Mouse (Mus musculus): ENCODE data around the gene Recql. TPM values are rescaled to one million over a fixed set of nuclear protein-coding genes. Genes with fewer than 3 reads are reported as not detected.

Recql gene
- 25.8 and 26.5 TPM in 2 replicates for polyA plus RNA-seq (2015; fragmentation: Nextera tagmentation; extraction: Ambion mirVana)

- Histone ChIP-seq H3K9ac (peak within 1 kb of the TSS; percentile 92), H3K27ac (peak within 1 kb of the TSS; percentile 74), H3K4me2 (peak within 1 kb of the TSS; percentile 67), H3K4me3 (peak within 1 kb of the TSS; percentile 96), H3K4me1 (peaks cover 27% of the 10 kb centered on the region), H3K9me3 (no peaks in the 10 kb centered on the region), H3K36me3 (no peaks in the 10 kb centered on the region), H3K27me3 (no peaks in the 10 kb centered on the region)
- under 1% methylated on average over 83 of the region's 87 CpGs for WGBS
- ATAC-seq (ENCODE audit: insufficient number of reproducible peaks, low FRiP score, low TSS enrichment, low read depth) = peak; percentile 99
These were observed at the start of gene Recql, which contains the start of gene Golt1b for GRCm38 (mm10) chr6:142387011-142387754. Recql (minus strand) TSS chr6:142387087. Golt1b (plus strand) TSS chr6:142387221.

DNA sequence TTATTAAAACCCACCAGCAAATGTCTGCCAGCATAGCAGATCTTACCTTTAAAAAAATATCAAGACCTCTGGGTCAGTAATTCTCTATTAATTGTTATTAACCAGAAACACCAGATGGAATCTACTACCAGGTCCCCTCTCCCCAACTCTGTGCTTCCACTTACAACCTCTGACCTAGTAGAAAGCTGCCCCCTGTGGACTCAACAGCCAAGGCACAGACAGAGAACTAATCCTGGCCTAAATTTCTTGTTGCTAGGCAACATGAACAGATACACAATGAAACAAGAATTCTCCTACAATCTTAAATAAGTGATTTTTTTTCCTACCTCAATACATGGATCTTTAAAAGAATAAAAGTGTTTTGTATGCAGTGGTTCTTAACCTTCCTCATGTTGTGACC lies 42.2 kb upstream of the Recql start:
- no peak for ATAC-seq (ENCODE audit: insufficient number of reproducible peaks, low FRiP score, low TSS enrichment, low read depth)
- no peak overlapping the region for H3K9ac ChIP-seq
- H3K4me1 ChIP-seq = no peaks in the 10 kb centered on the region
- no peak overlapping the region for H3K27ac ChIP-seq
- H3K4me2 ChIP-seq = no peak overlapping the region
- no peaks in the 10 kb centered on the region for H3K36me3 ChIP-seq
- H3K27me3 ChIP-seq = no peaks in the 10 kb centered on the region
- no peaks in the 10 kb centered on the region for H3K9me3 ChIP-seq
- no peak overlapping the region for H3K4me3 ChIP-seq

DNA sequence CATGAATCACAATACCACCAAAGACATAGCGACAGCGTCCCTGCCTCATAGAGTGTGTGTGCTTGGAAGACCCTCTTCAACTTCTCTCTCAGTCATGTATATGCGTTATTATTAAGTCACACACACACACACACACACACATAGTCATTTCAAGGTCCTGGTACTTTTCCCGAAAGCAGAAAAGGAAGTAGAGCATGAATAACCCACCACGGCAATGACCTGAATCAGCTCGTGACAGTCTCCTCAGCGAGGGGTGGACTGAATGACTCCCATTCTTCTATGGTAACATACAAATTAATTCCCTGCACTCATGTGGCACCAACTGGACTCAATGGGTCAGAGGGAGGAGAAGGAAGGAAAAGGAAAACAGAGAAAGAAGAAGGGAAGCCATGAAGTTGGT lies 38.1 kb upstream of the Recql start:
- no peak overlapping the region for H3K27ac ChIP-seq
- WGBS = 71% methylated on average over 7 of the region's 7 CpGs
- H3K4me3 ChIP-seq = no peak overlapping the region
- ATAC-seq (ENCODE audit: insufficient number of reproducible peaks, low FRiP score, low TSS enrichment, low read depth) = no peak
- H3K36me3 ChIP-seq = no peaks in the 10 kb centered on the region
- no peak overlapping the region for H3K4me2 ChIP-seq
- H3K9me3 ChIP-seq = no peaks in the 10 kb centered on the region
- H3K9ac ChIP-seq = no peak overlapping the region
- H3K27me3 ChIP-seq = no peaks in the 10 kb centered on the region
- no peaks in the 10 kb centered on the region for H3K4me1 ChIP-seq

- no peak for ATAC-seq (ENCODE audit: insufficient number of reproducible peaks, low FRiP score, low TSS enrichment, low read depth)
- Histone ChIP-seq H3K27ac (no peak overlapping the region), H3K4me3 (peak overlapping the region; percentile 11), H3K9me3 (no peaks in the 10 kb centered on the region), H3K27me3 (peaks cover 24% of the 10 kb centered on the region), H3K9ac (no peak overlapping the region), H3K4me1 (peaks cover 5% of the 10 kb centered on the region), H3K36me3 (peaks cover 3% of the 10 kb centered on the region; the same call in 1 of the 2 replicates), H3K4me2 (peak overlapping the region; percentile 24; the same call in 1 of the 2 replicates)
- WGBS = under 1% methylated on average over 24 of the region's 24 CpGs
These were observed 27.7 kb upstream of the Recql start for GRCm38 (mm10) chr6:142414597-142414996.

GRCm38 (mm10) chr6:142413845-142414244 lies 27.0 kb upstream of the Recql start:
- Histone ChIP-seq H3K36me3 (peaks cover 3% of the 10 kb centered on the region; the same call in 1 of the 2 replicates), H3K4me2 (no peak overlapping the region), H3K27ac (no peak overlapping the region), H3K4me1 (peaks cover 5% of the 10 kb centered on the region), H3K27me3 (peaks cover 24% of the 10 kb centered on the region), H3K9me3 (no peaks in the 10 kb centered on the region), H3K9ac (no peak overlapping the region), H3K4me3 (no peak overlapping the region)
- no peak for ATAC-seq (ENCODE audit: insufficient number of reproducible peaks, low FRiP score, low TSS enrichment, low read depth)
- 13% methylated on average over 12 of the region's 12 CpGs for WGBS

GRCm38 (mm10) chr6:142412906-142413491 lies 26.1 kb upstream of the Recql start, which contains the start of gene Spx:
Spx (plus strand) TSS chr6:142413441.
- Histone ChIP-seq H3K27ac (no peak within 1 kb of the TSS), H3K4me3 (no peak within 1 kb of the TSS), H3K27me3 (peaks cover 24% of the 10 kb centered on the region), H3K9ac (no peak within 1 kb of the TSS), H3K36me3 (no peaks in the 10 kb centered on the region; the same call in 1 of the 2 replicates), H3K9me3 (no peaks in the 10 kb centered on the region), H3K4me1 (peaks cover 5% of the 10 kb centered on the region), H3K4me2 (no peak within 1 kb of the TSS)
- WGBS = 66% methylated on average over 11 of the region's 11 CpGs
- no peak for ATAC-seq (ENCODE audit: insufficient number of reproducible peaks, low FRiP score, low TSS enrichment, low read depth)

GRCm38 (mm10) chr6:142411140-142411539 lies 24.3 kb upstream of the Recql start:
- no peak for ATAC-seq (ENCODE audit: insufficient number of reproducible peaks, low FRiP score, low TSS enrichment, low read depth)
- Histone ChIP-seq H3K4me3 (no peak overlapping the region), H3K9ac (no peak overlapping the region)

DNA sequence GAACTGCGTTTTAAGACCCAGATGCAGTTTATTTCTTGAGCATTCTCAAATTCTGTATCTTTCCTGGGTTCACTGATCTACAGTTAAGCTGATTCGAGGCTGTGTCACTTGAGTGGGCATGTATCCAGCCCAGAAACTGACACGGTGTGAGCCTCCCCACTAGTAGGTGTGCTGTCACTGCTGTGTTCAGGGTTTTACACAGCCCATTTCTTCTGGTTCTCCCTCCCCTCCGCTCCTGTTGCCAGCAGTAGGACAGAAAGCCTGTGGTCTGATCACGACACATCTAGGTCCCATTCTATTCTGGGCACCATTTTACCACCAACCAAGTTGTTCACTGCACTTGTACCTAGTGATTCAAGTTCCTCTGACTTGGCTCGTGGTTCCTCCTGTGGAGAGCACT lies 8.9 kb upstream of the Recql start:
- no peak for ATAC-seq (ENCODE audit: insufficient number of reproducible peaks, low FRiP score, low TSS enrichment, low read depth)
- 92% methylated on average over 6 of the region's 6 CpGs for WGBS
- Histone ChIP-seq H3K9me3 (no peaks in the 10 kb centered on the region), H3K4me1 (peaks cover 5% of the 10 kb centered on the region), H3K9ac (no peak overlapping the region), H3K27ac (no peak overlapping the region), H3K27me3 (no peaks in the 10 kb centered on the region), H3K36me3 (peaks cover 47% of the 10 kb centered on the region), H3K4me3 (no peak overlapping the region), H3K4me2 (no peak overlapping the region)

More at GRCm38 (mm10) chr6:142411140-142411539, 24.3 kb upstream of the Recql start:
- H3K27me3 ChIP-seq = peaks cover 24% of the 10 kb centered on the region
- H3K36me3 ChIP-seq = no peaks in the 10 kb centered on the region; the same call in 1 of the 2 replicates
- no peak overlapping the region for H3K27ac ChIP-seq
- 38% methylated on average over 1 of the region's 1 CpGs for WGBS
- peaks cover 5% of the 10 kb centered on the region for H3K4me1 ChIP-seq
- no peak overlapping the region for H3K4me2 ChIP-seq
- no peaks in the 10 kb centered on the region for H3K9me3 ChIP-seq

DNA sequence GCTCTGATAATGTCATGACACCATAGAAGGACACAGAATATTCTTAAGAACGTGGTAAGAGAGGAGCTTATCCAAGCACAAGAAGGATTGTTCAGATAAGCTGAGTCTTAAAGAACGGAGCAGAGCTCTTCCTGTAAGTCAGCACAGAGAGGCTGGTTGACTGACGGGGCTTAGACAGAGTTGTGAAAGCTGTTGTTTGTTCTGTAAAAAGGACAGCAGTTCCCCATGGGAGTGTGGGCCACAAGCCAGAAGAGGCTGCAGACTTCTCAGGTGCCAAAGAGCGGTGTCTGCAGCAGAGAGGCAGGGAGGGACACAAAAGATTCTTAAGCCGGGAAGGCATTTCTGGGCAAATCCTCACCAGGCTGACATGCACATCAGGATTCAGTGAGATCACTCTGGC lies 7.8 kb upstream of the Recql start:
- 91% methylated on average over 5 of the region's 5 CpGs for whole genome bisulfite sequencing
- no peak for ATAC-seq (ENCODE audit: insufficient number of reproducible peaks, low FRiP score, low TSS enrichment, low read depth)

GRCm38 (mm10) chr6:142392312-142392711 lies 5.4 kb upstream of the Recql start:
- ATAC-seq (ENCODE audit: insufficient number of reproducible peaks, low FRiP score, low TSS enrichment, low read depth) = no peak
- Histone ChIP-seq H3K36me3 (peaks cover 39% of the 10 kb centered on the region), H3K27ac (no peak overlapping the region), H3K9ac (no peak overlapping the region), H3K4me3 (no peak overlapping the region), H3K4me1 (peaks cover 21% of the 10 kb centered on the region), H3K27me3 (no peaks in the 10 kb centered on the region), H3K9me3 (no peaks in the 10 kb centered on the region), H3K4me2 (no peak overlapping the region)
- WGBS = 69% methylated on average over 5 of the region's 5 CpGs

More for the DNA sequence above, 7.8 kb upstream of the Recql start:
- H3K27me3 ChIP-seq = no peaks in the 10 kb centered on the region
- H3K9me3 ChIP-seq = no peaks in the 10 kb centered on the region
- peaks cover 5% of the 10 kb centered on the region for H3K4me1 ChIP-seq
- H3K4me3 ChIP-seq = no peak overlapping the region
- no peak overlapping the region for H3K4me2 ChIP-seq
- H3K9ac ChIP-seq = no peak overlapping the region
- H3K36me3 ChIP-seq = peaks cover 39% of the 10 kb centered on the region
- no peak overlapping the region for H3K27ac ChIP-seq

- 84% methylated on average over 2 of the region's 2 CpGs for WGBS
- H3K4me1 ChIP-seq = peaks cover 27% of the 10 kb centered on the region
- no peak overlapping the region for H3K9ac ChIP-seq
- peaks cover 13% of the 10 kb centered on the region for H3K36me3 ChIP-seq
- H3K4me3 ChIP-seq = no peak overlapping the region
- no peaks in the 10 kb centered on the region for H3K9me3 ChIP-seq
- H3K27ac ChIP-seq = no peak overlapping the region
- ATAC-seq (ENCODE audit: insufficient number of reproducible peaks, low FRiP score, low TSS enrichment, low read depth) = no peak
- no peaks in the 10 kb centered on the region for H3K27me3 ChIP-seq
- no peak overlapping the region for H3K4me2 ChIP-seq
These were observed 2.2 kb upstream of the Recql start for GRCm38 (mm10) chr6:142389101-142389500.

DNA sequence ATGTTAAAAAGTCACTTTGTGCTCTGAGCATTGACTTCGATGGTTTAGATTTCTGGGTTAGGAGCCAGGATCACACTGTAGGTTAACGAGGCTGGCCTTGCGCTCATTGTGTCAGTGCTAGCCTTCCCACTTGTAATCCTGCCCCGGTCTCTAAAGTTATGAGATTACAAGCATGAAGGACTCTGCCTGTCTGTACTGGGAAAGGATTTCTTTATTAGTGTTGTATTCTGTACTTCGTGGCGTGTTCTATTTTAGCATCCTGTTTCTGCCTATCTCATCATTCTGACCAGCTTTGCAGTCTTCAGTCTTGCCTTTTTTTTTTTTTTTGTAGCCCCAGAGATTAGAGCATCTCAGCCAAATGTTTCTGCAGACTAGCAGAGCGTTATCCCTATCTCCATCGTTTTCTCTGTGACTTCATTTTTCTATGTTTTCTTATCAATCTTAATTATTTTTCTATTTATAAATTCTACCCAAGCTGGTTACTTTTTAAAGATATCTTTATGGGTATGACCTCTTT lies 926 bp upstream of the Recql start:
- Histone ChIP-seq H3K4me1 (peaks cover 27% of the 10 kb centered on the region), H3K9me3 (no peaks in the 10 kb centered on the region), H3K27me3 (no peaks in the 10 kb centered on the region), H3K4me2 (peak overlapping the region; percentile 67), H3K36me3 (peaks cover 1% of the 10 kb centered on the region), H3K27ac (peak overlapping the region; percentile 74; the same call in 1 of the 2 replicates), H3K4me3 (peak overlapping the region; percentile 96), H3K9ac (peak overlapping the region; percentile 92)
- ATAC-seq (ENCODE audit: insufficient number of reproducible peaks, low FRiP score, low TSS enrichment, low read depth) = no peak
- 16% methylated on average over 8 of the region's 8 CpGs for WGBS

All from limb, embryonic 15.5 days (tissue).